Mouse (Mus musculus): ENCODE results near the gene Wdfy4.
A peak's percentile ranks its signal among the peaks of the same experiment; 100 is the strongest.

The Wdfy4 gene

GRCm38 (mm10) chr14:32984176-32984738, 201.1 kb downstream of the Wdfy4 start:
- DNase-seq (ENCODE audit: low read depth, low spot score) = no peak

GRCm38 (mm10) chr14:32970700-32971099, 214.6 kb downstream of the Wdfy4 start:
- DNase-seq (ENCODE audit: low read depth, low spot score) = peak; percentile 6

- no peak for DNase-seq (ENCODE audit: low read depth, low spot score)
These were observed 220.6 kb downstream of the Wdfy4 start for GRCm38 (mm10) chr14:32964742-32965141.

GRCm38 (mm10) chr14:32960481-32960880, 224.8 kb downstream of the Wdfy4 start:
- DNase-seq (ENCODE audit: low read depth, low spot score) = peak; percentile 53

- DNase-seq (ENCODE audit: low read depth, low spot score) = no peak
These were observed 226.6 kb downstream of the Wdfy4 start for GRCm38 (mm10) chr14:32958671-32959070.

- DNase-seq (ENCODE audit: low read depth, low spot score) = no peak
These were observed 228.8 kb downstream of the Wdfy4 start for GRCm38 (mm10) chr14:32956486-32956885.

- DNase-seq (ENCODE audit: low read depth, low spot score) = no peak
These were observed 234.7 kb downstream of the Wdfy4 start for GRCm38 (mm10) chr14:32950312-32951301.

- DNase-seq (ENCODE audit: low read depth, low spot score) = no peak
These were observed 237.8 kb downstream of the Wdfy4 start for GRCm38 (mm10) chr14:32947512-32947911.

- no peak for DNase-seq (ENCODE audit: low read depth, low spot score)
These were observed 246.1 kb downstream of the Wdfy4 start for GRCm38 (mm10) chr14:32939217-32939616.

- DNase-seq (ENCODE audit: low read depth, low spot score) = no peak
These were observed 251.2 kb downstream of the Wdfy4 start for GRCm38 (mm10) chr14:32934064-32934463.

GRCm38 (mm10) chr14:32932220-32932619, 253.1 kb downstream of the Wdfy4 start:
- DNase-seq (ENCODE audit: low read depth, low spot score) = no peak

- DNase-seq (ENCODE audit: low read depth, low spot score) = no peak
These were observed 253.6 kb downstream of the Wdfy4 start for GRCm38 (mm10) chr14:32931709-32932108.

- DNase-seq (ENCODE audit: low read depth, low spot score) = no peak
These were observed 261.4 kb downstream of the Wdfy4 start for GRCm38 (mm10) chr14:32923871-32924270.

GRCm38 (mm10) chr14:32917919-32918318, 267.4 kb downstream of the Wdfy4 start:
- DNase-seq (ENCODE audit: low read depth, low spot score) = no peak

- DNase-seq (ENCODE audit: low read depth, low spot score) = no peak
These were observed 269.9 kb downstream of the Wdfy4 start for GRCm38 (mm10) chr14:32915360-32915759.

- DNase-seq (ENCODE audit: low read depth, low spot score) = no peak
These were observed 274.1 kb downstream of the Wdfy4 start for GRCm38 (mm10) chr14:32911187-32911586.
